Mouse (Mus musculus): ENCODE measurements around the gene C5ar2. TPM values are rescaled to one million over a fixed set of nuclear protein-coding genes. Genes with fewer than 3 reads are reported as not detected.
A peak's percentile ranks its signal among the peaks of the same experiment; 100 is the strongest.

The C5ar2 gene
- polyA plus RNA-seq, 1 experiment from 2014 or later: not detected

DNA sequence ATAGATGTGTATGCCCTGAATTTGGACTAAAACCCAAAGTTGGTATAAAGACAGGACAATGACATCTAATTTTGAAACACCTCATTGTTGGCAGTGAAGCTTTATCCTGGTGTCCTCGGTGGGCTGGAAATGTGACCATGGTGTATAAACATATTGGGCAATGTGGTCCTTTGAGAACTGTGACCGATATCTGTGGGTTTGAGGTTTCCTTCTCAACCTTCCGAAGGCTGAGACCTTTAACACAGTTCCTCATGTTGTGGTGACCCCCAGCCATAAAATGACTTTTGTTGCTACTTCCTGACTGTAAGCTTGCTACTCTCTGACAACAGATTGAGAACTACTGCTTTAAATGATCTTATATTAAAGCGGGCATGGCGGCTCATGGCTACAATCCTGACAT is 6.7 kb upstream of the C5ar2 start:
- no peaks in the 10 kb centered on the region for H3K27me3 ChIP-seq
- no peak overlapping the region for H3K27ac ChIP-seq (replicated peaks)
- H3K4me3 ChIP-seq: no peak overlapping the region
- H3K36me3 ChIP-seq: no peaks in the 10 kb centered on the region
- H3K9ac ChIP-seq (replicated peaks): no peak overlapping the region
- ATAC-seq (replicated peaks): no peak
- no peaks in the 10 kb centered on the region for H3K4me1 ChIP-seq
- no peak overlapping the region for H3K4me2 ChIP-seq (replicated peaks)
- WGBS: 90% methylated on average over 5 of the region's 5 CpGs
- H3K9me3 ChIP-seq: no peaks in the 10 kb centered on the region

- 72% methylated on average over 1 of the region's 4 CpGs for WGBS
- H3K4me3 ChIP-seq: no peak overlapping the region
- no peak for ATAC-seq (replicated peaks)
- H3K4me1 ChIP-seq: no peaks in the 10 kb centered on the region
- no peaks in the 10 kb centered on the region for H3K27me3 ChIP-seq
- H3K4me2 ChIP-seq (replicated peaks): no peak overlapping the region
- H3K9me3 ChIP-seq: no peaks in the 10 kb centered on the region
- H3K36me3 ChIP-seq: no peaks in the 10 kb centered on the region
- H3K27ac ChIP-seq (replicated peaks): no peak overlapping the region
- no peak overlapping the region for H3K9ac ChIP-seq (replicated peaks)
These were observed 2.0 kb upstream of the C5ar2 start for GRCm38 (mm10) chr7:16245958-16246357.

DNA sequence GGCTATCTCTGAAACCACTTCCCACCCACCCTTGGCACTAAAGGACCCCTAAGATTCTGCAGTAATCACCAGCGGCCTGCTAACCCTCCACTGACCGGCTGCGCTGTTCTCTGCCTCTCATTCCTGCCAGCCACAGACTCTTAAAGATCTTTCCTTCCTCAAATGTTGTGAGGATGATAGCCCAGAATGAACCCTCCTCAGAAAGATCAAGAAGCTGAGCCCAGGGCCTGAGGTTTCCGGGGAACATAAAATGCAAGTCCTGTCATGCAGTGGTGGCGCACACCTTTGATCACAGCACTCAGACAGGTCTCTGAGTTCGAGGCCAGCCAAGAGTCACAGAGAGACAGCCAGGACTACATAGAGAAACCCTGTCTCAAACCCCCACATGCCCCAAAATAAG is 1.8 kb downstream of the C5ar2 start:
- H3K4me2 ChIP-seq (replicated peaks): no peak overlapping the region
- no peaks in the 10 kb centered on the region for H3K27me3 ChIP-seq
- no peaks in the 10 kb centered on the region for H3K4me1 ChIP-seq
- H3K36me3 ChIP-seq: no peaks in the 10 kb centered on the region
- no peak overlapping the region for H3K9ac ChIP-seq (replicated peaks)
- H3K27ac ChIP-seq (replicated peaks): no peak overlapping the region
- H3K9me3 ChIP-seq: no peaks in the 10 kb centered on the region
- ATAC-seq (replicated peaks): no peak
- WGBS: 93% methylated on average over 6 of the region's 6 CpGs
- no peak overlapping the region for H3K4me3 ChIP-seq

GRCm38 (mm10) chr7:16241787-16242186 is 2.2 kb downstream of the C5ar2 start:
- H3K4me2 ChIP-seq (replicated peaks): no peak overlapping the region
- no peak overlapping the region for H3K4me3 ChIP-seq
- ATAC-seq (replicated peaks): no peak
- no peaks in the 10 kb centered on the region for H3K36me3 ChIP-seq
- H3K9me3 ChIP-seq: no peaks in the 10 kb centered on the region
- 68% methylated on average over 11 of the region's 11 CpGs for WGBS
- H3K9ac ChIP-seq (replicated peaks): no peak overlapping the region
- no peak overlapping the region for H3K27ac ChIP-seq (replicated peaks)
- no peaks in the 10 kb centered on the region for H3K4me1 ChIP-seq
- no peaks in the 10 kb centered on the region for H3K27me3 ChIP-seq

- 88% methylated on average over 1 of the region's 1 CpGs for WGBS
- no peaks in the 10 kb centered on the region for H3K27me3 ChIP-seq
These were observed 3.0 kb downstream of the C5ar2 start for GRCm38 (mm10) chr7:16240978-16241303.

GRCm38 (mm10) chr7:16240281-16240977 is 3.5 kb downstream of the C5ar2 start:
- Histone ChIP-seq H3K27me3 (no peaks in the 10 kb centered on the region), H3K36me3 (no peaks in the 10 kb centered on the region), H3K4me1 (no peaks in the 10 kb centered on the region), H3K27ac (replicated peaks) (no peak overlapping the region), H3K4me3 (no peak overlapping the region), H3K9me3 (no peaks in the 10 kb centered on the region), H3K4me2 (replicated peaks) (no peak overlapping the region), H3K9ac (replicated peaks) (no peak overlapping the region)
- 80% methylated on average over 7 of the region's 7 CpGs for WGBS
- ATAC-seq (replicated peaks): no peak

More at GRCm38 (mm10) chr7:16240978-16241303, 3.0 kb downstream of the C5ar2 start:
- Histone ChIP-seq H3K27ac (replicated peaks) (no peak overlapping the region), H3K36me3 (no peaks in the 10 kb centered on the region), H3K9ac (replicated peaks) (no peak overlapping the region), H3K9me3 (no peaks in the 10 kb centered on the region), H3K4me2 (replicated peaks) (no peak overlapping the region), H3K4me3 (no peak overlapping the region), H3K4me1 (no peaks in the 10 kb centered on the region)
- ATAC-seq (replicated peaks): no peak

DNA sequence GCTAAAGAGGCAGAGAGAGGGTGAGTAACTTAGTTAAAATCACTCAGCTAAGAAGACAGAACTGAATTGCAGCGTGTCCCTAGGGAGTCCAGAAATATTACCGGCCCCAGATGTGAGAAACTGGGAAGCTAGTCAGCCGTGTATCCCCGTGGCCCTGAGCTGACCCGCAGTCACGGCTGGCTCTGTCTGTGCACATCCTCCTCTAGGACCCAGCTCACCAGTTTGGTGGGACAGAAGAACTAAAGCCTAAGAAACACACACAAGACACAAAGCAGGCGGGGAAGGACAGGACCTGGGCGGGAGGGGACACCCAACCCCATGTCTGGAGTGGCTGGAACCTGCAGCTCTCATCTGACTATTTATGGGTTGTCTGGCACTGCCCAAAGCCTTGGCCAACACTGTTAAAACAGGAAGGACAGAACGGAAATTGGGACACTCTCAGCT is 4.4 kb downstream of the C5ar2 start:
- H3K4me1 ChIP-seq: no peaks in the 10 kb centered on the region
- H3K4me3 ChIP-seq: no peak overlapping the region
- no peaks in the 10 kb centered on the region for H3K36me3 ChIP-seq
- 78% methylated on average over 9 of the region's 9 CpGs for WGBS
- no peak overlapping the region for H3K4me2 ChIP-seq (replicated peaks)
- no peaks in the 10 kb centered on the region for H3K9me3 ChIP-seq
- H3K9ac ChIP-seq (replicated peaks): no peak overlapping the region
- no peaks in the 10 kb centered on the region for H3K27me3 ChIP-seq
- H3K27ac ChIP-seq (replicated peaks): no peak overlapping the region
- ATAC-seq (replicated peaks): no peak

DNA sequence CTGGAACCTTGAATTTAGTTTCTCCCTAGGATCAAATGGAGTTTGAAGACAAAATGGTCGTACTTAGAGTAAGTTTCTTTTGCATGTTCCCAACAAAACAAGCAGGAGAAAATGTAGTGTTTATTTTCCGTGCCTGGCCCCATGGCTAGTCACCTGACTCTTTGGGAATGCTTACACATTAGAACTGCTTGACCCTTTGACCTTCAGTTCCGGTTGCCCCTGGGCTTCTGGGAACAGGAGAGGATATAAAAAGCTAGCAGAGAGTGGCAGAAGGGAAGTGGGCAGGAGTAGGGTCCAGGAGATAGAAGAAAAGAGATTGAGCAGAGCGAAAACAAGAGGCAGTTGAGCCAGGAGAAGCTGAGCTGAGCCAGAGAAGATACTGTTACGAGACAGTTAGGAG is 14.1 kb downstream of the C5ar2 start:
- 67% methylated on average over 5 of the region's 5 CpGs for WGBS
- no peak for ATAC-seq (replicated peaks)
- no peaks in the 10 kb centered on the region for H3K36me3 ChIP-seq
- no peak overlapping the region for H3K9ac ChIP-seq (replicated peaks)
- no peaks in the 10 kb centered on the region for H3K4me1 ChIP-seq
- H3K9me3 ChIP-seq: no peaks in the 10 kb centered on the region
- H3K27ac ChIP-seq (replicated peaks): no peak overlapping the region
- H3K27me3 ChIP-seq: no peaks in the 10 kb centered on the region
- no peak overlapping the region for H3K4me2 ChIP-seq (replicated peaks)
- H3K4me3 ChIP-seq: no peak overlapping the region

DNA sequence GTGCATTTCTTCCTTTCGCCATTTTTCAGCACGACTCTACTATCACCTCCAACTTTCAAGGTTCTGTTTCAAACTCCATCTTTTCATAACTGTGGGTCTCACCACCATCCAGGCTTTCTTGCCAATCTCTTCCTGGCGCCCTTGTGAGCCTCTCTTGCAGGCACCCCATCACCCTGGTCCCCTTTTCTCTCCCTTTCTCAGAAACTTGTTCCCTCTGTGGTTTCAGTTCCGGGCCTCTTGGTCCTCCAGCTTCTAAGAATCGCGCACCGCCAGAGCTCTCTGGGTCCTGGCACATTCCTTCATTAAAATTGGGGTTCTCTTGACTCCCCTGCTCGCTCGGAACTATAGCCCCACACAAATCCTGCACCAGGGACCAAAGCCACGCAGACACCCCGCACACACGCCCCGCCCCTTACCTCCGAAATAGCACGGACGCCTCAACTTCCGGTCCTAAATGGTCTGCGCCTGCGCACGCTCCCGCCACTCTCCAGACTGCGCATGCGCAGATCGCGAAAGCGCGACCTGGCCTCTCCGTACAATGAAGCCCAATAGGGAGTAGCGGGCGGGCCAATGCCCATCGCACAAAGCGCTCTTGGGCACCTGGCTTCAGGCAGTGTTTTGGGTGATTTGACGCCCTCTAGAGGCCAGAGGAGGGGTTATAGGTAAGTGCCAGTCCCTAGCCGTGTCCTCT is 22.2 kb downstream of the C5ar2 start, which contains the start of gene Dhx34:
Gene Dhx34 (minus strand): TSS at position 456 of the 691 bp plus-strand sequence.
- no peaks in the 10 kb centered on the region for H3K9me3 ChIP-seq
- H3K4me2 ChIP-seq (replicated peaks): peak within 1 kb of the TSS; percentile 77
- no peaks in the 10 kb centered on the region for H3K27me3 ChIP-seq
- WGBS: under 1% methylated on average over 34 of the region's 34 CpGs
- peak; percentile 97 for ATAC-seq (replicated peaks)
- H3K4me1 ChIP-seq: peaks cover 16% of the 10 kb centered on the region
- H3K4me3 ChIP-seq: peak within 1 kb of the TSS; percentile 60
- H3K36me3 ChIP-seq: peaks cover 12% of the 10 kb centered on the region
- peak within 1 kb of the TSS; percentile 76 for H3K27ac ChIP-seq (replicated peaks)
- peak within 1 kb of the TSS; percentile 79 for H3K9ac ChIP-seq (replicated peaks)

- no peak for ATAC-seq (replicated peaks)
- 92% methylated on average over 9 of the region's 9 CpGs for WGBS
- H3K36me3 ChIP-seq: peaks cover 64% of the 10 kb centered on the region
These were observed 30.0 kb downstream of the C5ar2 start for GRCm38 (mm10) chr7:16213986-16214385.

GRCm38 (mm10) chr7:16213196-16213595 is 30.8 kb downstream of the C5ar2 start:
- peaks cover 63% of the 10 kb centered on the region for H3K36me3 ChIP-seq

More at GRCm38 (mm10) chr7:16213986-16214385, 30.0 kb downstream of the C5ar2 start:
- no peaks in the 10 kb centered on the region for H3K27me3 ChIP-seq
- no peak overlapping the region for H3K4me3 ChIP-seq
- H3K4me2 ChIP-seq (replicated peaks): no peak overlapping the region
- no peaks in the 10 kb centered on the region for H3K4me1 ChIP-seq
- H3K9me3 ChIP-seq: no peaks in the 10 kb centered on the region
- H3K9ac ChIP-seq (replicated peaks): no peak overlapping the region
- H3K27ac ChIP-seq (replicated peaks): no peak overlapping the region

DNA sequence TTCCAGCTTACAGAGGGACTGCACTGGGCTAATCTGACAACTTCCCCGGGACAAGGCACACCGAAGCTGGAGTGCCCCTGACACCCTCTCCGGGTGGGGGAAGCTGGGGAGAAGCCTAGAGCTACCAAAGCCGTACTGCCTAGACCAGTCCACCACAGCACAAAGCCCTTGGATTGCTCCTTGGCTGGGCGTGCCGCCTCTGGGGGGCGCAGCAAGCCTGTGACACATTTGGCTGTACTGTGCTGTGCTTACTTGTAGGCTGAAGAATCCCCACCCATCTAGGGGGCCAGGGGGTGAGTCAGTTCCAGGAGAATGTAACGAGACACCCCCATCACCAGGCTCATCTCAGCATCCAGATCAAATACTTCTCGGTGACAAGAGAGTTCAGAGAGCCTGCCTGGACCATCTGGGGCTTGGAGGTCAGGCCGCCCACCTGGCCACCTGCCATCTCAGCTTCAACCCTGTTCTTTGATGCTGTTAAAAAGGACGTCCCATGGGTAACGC is 33.0 kb downstream of the C5ar2 start:
- Histone ChIP-seq H3K4me1 (no peaks in the 10 kb centered on the region), H3K27ac (replicated peaks) (no peak overlapping the region), H3K9ac (replicated peaks) (no peak overlapping the region), H3K4me3 (no peak overlapping the region), H3K9me3 (no peaks in the 10 kb centered on the region), H3K4me2 (replicated peaks) (no peak overlapping the region), H3K36me3 (peaks cover 54% of the 10 kb centered on the region), H3K27me3 (no peaks in the 10 kb centered on the region)
- 74% methylated on average over 12 of the region's 12 CpGs for WGBS
- no peak for ATAC-seq (replicated peaks)

More at GRCm38 (mm10) chr7:16213196-16213595, 30.8 kb downstream of the C5ar2 start:
- ATAC-seq (replicated peaks): no peak
- Histone ChIP-seq H3K9me3 (no peaks in the 10 kb centered on the region), H3K27ac (replicated peaks) (no peak overlapping the region), H3K4me3 (no peak overlapping the region), H3K9ac (replicated peaks) (no peak overlapping the region), H3K4me2 (replicated peaks) (no peak overlapping the region), H3K4me1 (no peaks in the 10 kb centered on the region), H3K27me3 (no peaks in the 10 kb centered on the region)
- 94% methylated on average over 6 of the region's 6 CpGs for WGBS
